ENCODE assay signal across 18 mouse cellular contexts in genomic region chr12:16779165-16779564, GRCm38 (mm10). TPM values are rescaled to one million over a fixed set of nuclear protein-coding genes. Genes with fewer than 3 reads are reported as not detected.
"Had no signal": no experiment of that assay in that cellular context is flagged by ENCODE, and none has a peak within 500 bp of the region (broad histone marks: within the 10 kb centered on the region; RNA-seq: fewer than 3 reads in every experiment).

No protein-coding gene starts in this region.

- H3K9ac ChIP-seq: limb, embryonic 13.5 days; liver, embryonic 12.5 days; liver, embryonic 15.5 days; lung, embryonic 15.5 days had no signal

- H3K4me2 ChIP-seq: limb, embryonic 13.5 days; liver, embryonic 12.5 days; liver, embryonic 15.5 days; lung, embryonic 15.5 days; midbrain, embryonic 11.5 days had no signal

- H3K9me3 ChIP-seq: limb, embryonic 10.5 days; limb, embryonic 13.5 days; liver, embryonic 12.5 days; liver, embryonic 15.5 days; lung, embryonic 15.5 days had no signal

- ATAC-seq: liver, embryonic 12.5 days had no signal

- H3K36me3 ChIP-seq: limb, embryonic 13.5 days; liver, embryonic 12.5 days; liver, embryonic 15.5 days; lung, embryonic 15.5 days had no signal

- H3K4me1 ChIP-seq: limb, embryonic 10.5 days; limb, embryonic 13.5 days; lung, embryonic 15.5 days had no signal

- H3K27ac ChIP-seq: layer of hippocampus, adult 2 months; limb, embryonic 10.5 days; limb, embryonic 13.5 days; liver, embryonic 12.5 days; liver, embryonic 15.5 days; lung, embryonic 15.5 days had no signal

- H3K27me3 ChIP-seq: limb, embryonic 13.5 days; liver, embryonic 12.5 days; liver, embryonic 15.5 days; lung, embryonic 15.5 days had no signal

- DNase-seq: kidney, adult 8-10 months; kidney, postnatal 14 days; kidney, postnatal 4 days; layer of hippocampus, adult 9-11 months; liver; lung, adult 18-20 months; lung, postnatal 14 days; lung, postnatal 4 days; midbrain, embryonic 14.5 days; thymus, postnatal 25 days had no signal

- H3K4me3 ChIP-seq: layer of hippocampus, adult 2 months; limb, embryonic 10.5 days; limb, embryonic 13.5 days; liver, embryonic 12.5 days; liver, embryonic 15.5 days; lung, embryonic 15.5 days had no signal

RNA-seq across cellular contexts. Expression of gene Greb1, which starts 21.5 kb away (rescaled TPM):
- total RNA-seq: megakaryocyte-erythroid progenitor cell, adult 5-6 weeks had no signal
